Mouse (Mus musculus): ENCODE results near the gene Hps4.

GRCm38 (mm10) chr5:112370236-112370813, 27.4 kb downstream of the Hps4 start:
- no peak for TF ChIP-seq CTCF (IDR thresholded peaks at IDR 0.05; ENCODE audit: insufficient read depth, low read depth, low read length)
- no peak for TF ChIP-seq POLR2A (IDR thresholded peaks at IDR 0.05; ENCODE audit: insufficient read depth, low read depth, low read length)

All from olfactory bulb, adult 2 months (tissue).